Mouse (Mus musculus): ENCODE data around the gene Tmem117. TPM values are rescaled to one million over a fixed set of nuclear protein-coding genes. Genes with fewer than 3 reads are reported as not detected.

Gene Tmem117
- polyA plus RNA-seq, 1 experiment = not detected

- Histone ChIP-seq H3K4me1 (ENCODE audit: control insufficient read depth, insufficient read depth, insufficient read length) (no peaks in the 10 kb centered on the region), H3K27me3 (ENCODE audit: control insufficient read depth, insufficient read depth, low read length) (no peaks in the 10 kb centered on the region), H3K27ac (ENCODE audit: insufficient read depth, low read length) (no peak overlapping the region), H3K36me3 (ENCODE audit: control insufficient read depth, insufficient read depth, low read length) (no peaks in the 10 kb centered on the region), H3K4me3 (ENCODE audit: extremely low read depth, insufficient read depth, insufficient read length) (no peak overlapping the region)
- WGBS = 54% methylated on average over 1 of the region's 1 CpGs
- TF ChIP-seq POLR2A (IDR thresholded peaks at IDR 0.05; ENCODE audit: low read depth, low read length) = no peak
- TF ChIP-seq CTCF (IDR thresholded peaks at IDR 0.05; ENCODE audit: extremely low read depth, insufficient read depth, insufficient read length, insufficient replicate concordance) = no peak
- no peak for DNase-seq (ENCODE audit: low read depth in 1 of 2, low spot score in 2 of 2)
Measured at GRCm38 (mm10) chr15:94864134-94864533, 235.1 kb downstream of the Tmem117 start.

GRCm38 (mm10) chr15:94868372-94868771, 239.3 kb downstream of the Tmem117 start:
- 75% methylated on average over 5 of the region's 5 CpGs for WGBS
- TF ChIP-seq POLR2A (IDR thresholded peaks at IDR 0.05; ENCODE audit: low read depth, low read length) (no peak), CTCF (IDR thresholded peaks at IDR 0.05; ENCODE audit: extremely low read depth, insufficient read depth, insufficient read length, insufficient replicate concordance) (no peak)
- H3K27ac ChIP-seq (ENCODE audit: insufficient read depth, low read length) = no peak overlapping the region

GRCm38 (mm10) chr15:94885026-94885425, 256.0 kb downstream of the Tmem117 start:
- Histone ChIP-seq H3K27me3 (ENCODE audit: control insufficient read depth, insufficient read depth, low read length) (no peaks in the 10 kb centered on the region), H3K4me1 (ENCODE audit: control insufficient read depth, insufficient read depth, insufficient read length) (no peaks in the 10 kb centered on the region), H3K27ac (ENCODE audit: insufficient read depth, low read length) (no peak overlapping the region), H3K36me3 (ENCODE audit: control insufficient read depth, insufficient read depth, low read length) (no peaks in the 10 kb centered on the region), H3K4me3 (ENCODE audit: extremely low read depth, insufficient read depth, insufficient read length) (no peak overlapping the region)
- 79% methylated on average over 4 of the region's 4 CpGs for WGBS
- no peak for TF ChIP-seq POLR2A (IDR thresholded peaks at IDR 0.05; ENCODE audit: low read depth, low read length)
- TF ChIP-seq CTCF (IDR thresholded peaks at IDR 0.05; ENCODE audit: extremely low read depth, insufficient read depth, insufficient read length, insufficient replicate concordance) = no peak
- DNase-seq (ENCODE audit: low read depth in 1 of 2, low spot score in 2 of 2) = no peak

More at GRCm38 (mm10) chr15:94868372-94868771, 239.3 kb downstream of the Tmem117 start:
- DNase-seq (ENCODE audit: low read depth in 1 of 2, low spot score in 2 of 2) = no peak
- Histone ChIP-seq H3K4me3 (ENCODE audit: extremely low read depth, insufficient read depth, insufficient read length) (no peak overlapping the region), H3K36me3 (ENCODE audit: control insufficient read depth, insufficient read depth, low read length) (no peaks in the 10 kb centered on the region), H3K4me1 (ENCODE audit: control insufficient read depth, insufficient read depth, insufficient read length) (no peaks in the 10 kb centered on the region), H3K27me3 (ENCODE audit: control insufficient read depth, insufficient read depth, low read length) (no peaks in the 10 kb centered on the region)

GRCm38 (mm10) chr15:94893201-94893600, 264.2 kb downstream of the Tmem117 start:
- no peak for DNase-seq (ENCODE audit: low read depth in 1 of 2, low spot score in 2 of 2)
- WGBS = 79% methylated on average over 1 of the region's 1 CpGs
- no peak for TF ChIP-seq CTCF (IDR thresholded peaks at IDR 0.05; ENCODE audit: extremely low read depth, insufficient read depth, insufficient read length, insufficient replicate concordance)
- TF ChIP-seq POLR2A (IDR thresholded peaks at IDR 0.05; ENCODE audit: low read depth, low read length) = no peak
- Histone ChIP-seq H3K4me3 (ENCODE audit: extremely low read depth, insufficient read depth, insufficient read length) (no peak overlapping the region), H3K27me3 (ENCODE audit: control insufficient read depth, insufficient read depth, low read length) (no peaks in the 10 kb centered on the region), H3K36me3 (ENCODE audit: control insufficient read depth, insufficient read depth, low read length) (no peaks in the 10 kb centered on the region), H3K4me1 (ENCODE audit: control insufficient read depth, insufficient read depth, insufficient read length) (no peaks in the 10 kb centered on the region), H3K27ac (ENCODE audit: insufficient read depth, low read length) (no peak overlapping the region)

- DNase-seq (ENCODE audit: low read depth in 1 of 2, low spot score in 2 of 2) = no peak
- H3K4me1 ChIP-seq (ENCODE audit: control insufficient read depth, insufficient read depth, insufficient read length) = no peaks in the 10 kb centered on the region
- WGBS = 83% methylated on average over 5 of the region's 5 CpGs
- H3K4me3 ChIP-seq (ENCODE audit: extremely low read depth, insufficient read depth, insufficient read length) = no peak overlapping the region
- H3K36me3 ChIP-seq (ENCODE audit: control insufficient read depth, insufficient read depth, low read length) = no peaks in the 10 kb centered on the region
- TF ChIP-seq CTCF (IDR thresholded peaks at IDR 0.05; ENCODE audit: extremely low read depth, insufficient read depth, insufficient read length, insufficient replicate concordance) (no peak), POLR2A (IDR thresholded peaks at IDR 0.05; ENCODE audit: low read depth, low read length) (no peak)
- no peaks in the 10 kb centered on the region for H3K27me3 ChIP-seq (ENCODE audit: control insufficient read depth, insufficient read depth, low read length)
- no peak overlapping the region for H3K27ac ChIP-seq (ENCODE audit: insufficient read depth, low read length)
Measured at GRCm38 (mm10) chr15:94894086-94894485, 265.1 kb downstream of the Tmem117 start.

GRCm38 (mm10) chr15:94895681-94896080, 266.6 kb downstream of the Tmem117 start:
- WGBS = 91% methylated on average over 11 of the region's 11 CpGs
- TF ChIP-seq CTCF (IDR thresholded peaks at IDR 0.05; ENCODE audit: extremely low read depth, insufficient read depth, insufficient read length, insufficient replicate concordance) = no peak
- H3K4me3 ChIP-seq (ENCODE audit: extremely low read depth, insufficient read depth, insufficient read length) = no peak overlapping the region
- no peak overlapping the region for H3K27ac ChIP-seq (ENCODE audit: insufficient read depth, low read length)
- H3K36me3 ChIP-seq (ENCODE audit: control insufficient read depth, insufficient read depth, low read length) = no peaks in the 10 kb centered on the region
- no peaks in the 10 kb centered on the region for H3K27me3 ChIP-seq (ENCODE audit: control insufficient read depth, insufficient read depth, low read length)
- H3K4me1 ChIP-seq (ENCODE audit: control insufficient read depth, insufficient read depth, insufficient read length) = no peaks in the 10 kb centered on the region
- DNase-seq (ENCODE audit: low read depth in 1 of 2, low spot score in 2 of 2) = no peak

- no peak overlapping the region for H3K4me3 ChIP-seq (ENCODE audit: extremely low read depth, insufficient read depth, insufficient read length)
- no peaks in the 10 kb centered on the region for H3K36me3 ChIP-seq (ENCODE audit: control insufficient read depth, insufficient read depth, low read length)
- DNase-seq (ENCODE audit: low read depth in 1 of 2, low spot score in 2 of 2) = no peak
- H3K27ac ChIP-seq (ENCODE audit: insufficient read depth, low read length) = no peak overlapping the region
- H3K27me3 ChIP-seq (ENCODE audit: control insufficient read depth, insufficient read depth, low read length) = no peaks in the 10 kb centered on the region
- no peaks in the 10 kb centered on the region for H3K4me1 ChIP-seq (ENCODE audit: control insufficient read depth, insufficient read depth, insufficient read length)
- TF ChIP-seq CTCF (IDR thresholded peaks at IDR 0.05; ENCODE audit: extremely low read depth, insufficient read depth, insufficient read length, insufficient replicate concordance) (no peak), POLR2A (IDR thresholded peaks at IDR 0.05; ENCODE audit: low read depth, low read length) (no peak)
- 95% methylated on average over 1 of the region's 1 CpGs for WGBS
Measured at GRCm38 (mm10) chr15:94903188-94903587, 274.2 kb downstream of the Tmem117 start.
